Mouse (Mus musculus) bone marrow, adult 2 months (tissue): Measurements from ENCODE around the gene Arntl2. TPM values are rescaled to one million over a fixed set of nuclear protein-coding genes. Genes with fewer than 3 reads are reported as not detected.
A peak's percentile ranks its signal among the peaks of the same experiment; 100 is the strongest.

Source experiments
- H3K27ac ChIP-seq: fragments of 200-500 bp; 2 replicates; pipeline ENCODE4 v1.5.1; 2012; ENCODE audit warnings: low read depth, mild to moderate bottlenecking, control low read depth, inconsistent platforms, low read length; ENCODE audit not compliant: control insufficient read depth, poor library complexity, insufficient read depth
- H3K4me1 ChIP-seq: fragments of 200-500 bp; 2 replicates; pipeline ENCODE4 v1.6.1; 2011; ENCODE audit warnings: low read length; ENCODE audit not compliant: control insufficient read depth, insufficient read depth
- H3K4me3 ChIP-seq: fragments of 200-500 bp; replicated peaks from 2 replicates; pipeline ENCODE3; 2011; ENCODE audit warnings: mild to moderate bottlenecking, low read depth, low read length, control low read depth; ENCODE audit not compliant: control insufficient read depth
- CTCF ChIP-seq: fragments of 200-500 bp; IDR thresholded peaks from 2 replicates; pipeline ENCODE4 v1.5.1; 2011; ENCODE audit warnings: low read length, control low read depth; ENCODE audit not compliant: control insufficient read depth, insufficient read depth
- POLR2A ChIP-seq: fragments of 200-500 bp; IDR thresholded peaks from 2 replicates; pipeline ENCODE4 v1.6.1; 2011; ENCODE audit warnings: low read depth, mild to moderate bottlenecking, control low read depth, low read length, borderline replicate concordance; ENCODE audit not compliant: control insufficient read depth
- WGBS: fragments of 180-500 bp; shearing (Covaris S2); methylation state at CpG from one replicate; pipeline ENCODE4 v1.1.7; 2018; 5-methylcytosine and 5-hydroxymethylcytosine counted together
- polyA plus RNA-seq: library from polyadenylated mRNA; stranded (reverse); fragments of >200 nt; gene quantifications from 2 replicates; pipeline ENCODE4 v1.2.4, GENCODE M21; 2011; ENCODE audit warnings: low replicate concordance; ENCODE audit not compliant: missing spikeins, insufficient read depth, insufficient read length

Gene Arntl2
- polyA plus RNA-seq, 1 experiment = 0.85 TPM

DNA sequence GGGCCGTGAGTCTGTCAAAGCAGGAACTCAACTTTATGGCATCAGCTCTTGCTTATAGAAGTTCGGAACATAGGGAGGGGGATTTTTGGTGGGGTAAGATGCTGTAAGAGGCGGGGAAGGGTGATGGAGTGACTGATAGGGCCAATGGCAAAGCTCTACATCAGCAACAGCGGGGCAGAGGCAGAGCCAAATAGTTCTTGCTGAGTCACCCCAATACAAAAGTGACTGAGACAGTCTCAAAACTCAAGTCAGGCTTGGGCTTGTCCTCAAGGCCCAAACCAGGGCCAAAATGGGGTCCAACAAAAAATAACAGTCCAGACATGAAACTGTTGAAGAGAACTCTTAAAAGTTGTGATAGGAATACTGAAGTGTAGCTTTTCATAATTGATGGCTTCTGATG lies 40.2 kb upstream of the Arntl2 start:
- WGBS = 78% methylated on average over 4 of the region's 4 CpGs
- H3K27ac ChIP-seq = no peak overlapping the region
- TF ChIP-seq POLR2A (no peak), CTCF (no peak)
- no peak overlapping the region for H3K4me3 ChIP-seq
- no peaks in the 10 kb centered on the region; the same call in 1 of the 2 replicates for H3K4me1 ChIP-seq

DNA sequence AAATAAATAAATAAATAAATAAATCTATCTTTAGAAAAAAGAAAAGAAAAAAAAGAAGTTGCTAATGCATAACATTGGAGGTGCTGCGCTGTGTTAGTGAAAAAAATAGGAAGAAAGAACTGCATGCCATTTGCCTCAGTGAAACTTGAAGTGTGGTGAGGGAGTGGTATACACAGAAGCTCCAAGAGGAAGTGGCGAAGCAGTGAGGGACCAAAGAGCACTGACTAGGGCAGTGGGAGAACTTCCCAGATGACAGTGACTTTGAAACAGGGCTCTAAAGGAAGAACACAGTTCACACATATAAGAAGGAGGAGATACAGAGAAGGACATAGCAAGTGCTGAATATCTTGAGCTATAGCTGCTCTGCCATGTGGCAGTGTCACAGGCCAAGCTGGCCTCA lies 36.8 kb upstream of the Arntl2 start:
- H3K4me1 ChIP-seq = no peaks in the 10 kb centered on the region; the same call in 1 of the 2 replicates
- TF ChIP-seq POLR2A (no peak), CTCF (no peak)
- H3K4me3 ChIP-seq = no peak overlapping the region
- 48% methylated on average over 2 of the region's 2 CpGs for WGBS
- no peak overlapping the region for H3K27ac ChIP-seq

DNA sequence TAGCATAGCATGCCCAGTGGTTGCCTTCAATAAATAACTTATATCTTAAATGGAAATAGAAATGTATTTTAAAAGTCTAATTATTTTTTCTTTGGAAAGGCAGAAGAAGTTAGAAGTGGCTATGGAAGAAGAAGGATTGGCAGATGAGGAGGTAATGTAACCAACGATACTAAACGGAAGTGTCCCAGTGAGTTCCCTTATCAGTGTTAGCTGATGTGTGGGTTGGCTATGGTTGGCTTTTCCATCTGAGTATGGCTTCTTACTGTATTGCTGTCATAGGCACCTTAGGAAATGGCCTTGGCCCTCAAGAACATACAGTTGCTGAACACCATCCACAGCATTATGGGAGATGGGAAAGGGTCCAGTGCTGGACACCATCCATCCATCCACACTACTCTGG lies 35.8 kb upstream of the Arntl2 start:
- Histone ChIP-seq H3K4me1 (no peaks in the 10 kb centered on the region; the same call in 1 of the 2 replicates), H3K27ac (no peak overlapping the region), H3K4me3 (no peak overlapping the region)
- no peak for TF ChIP-seq POLR2A
- TF ChIP-seq CTCF = no peak
- WGBS = 79% methylated on average over 2 of the region's 2 CpGs

DNA sequence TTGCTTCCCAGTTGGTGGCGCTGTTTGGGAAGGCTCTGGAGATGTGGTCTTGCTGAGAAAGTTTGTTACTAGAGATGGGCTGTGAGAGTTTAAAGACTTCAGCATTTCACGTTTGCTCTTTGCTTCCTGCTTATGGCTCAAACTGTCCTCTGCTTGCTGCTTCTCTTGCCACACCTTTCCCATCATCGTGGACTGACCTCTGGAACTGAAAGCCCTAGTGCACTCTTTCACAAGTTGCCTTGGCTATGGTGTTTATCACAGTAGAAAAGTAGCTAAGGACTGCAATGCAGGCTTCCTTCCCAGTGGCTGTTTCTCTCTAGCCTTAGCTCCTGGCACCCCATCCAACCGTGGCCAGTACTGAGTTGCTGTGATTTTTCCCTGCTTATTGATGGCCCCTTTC lies 35.1 kb upstream of the Arntl2 start:
- 67% methylated on average over 4 of the region's 4 CpGs for WGBS
- TF ChIP-seq CTCF (no peak), POLR2A (no peak)

DNA sequence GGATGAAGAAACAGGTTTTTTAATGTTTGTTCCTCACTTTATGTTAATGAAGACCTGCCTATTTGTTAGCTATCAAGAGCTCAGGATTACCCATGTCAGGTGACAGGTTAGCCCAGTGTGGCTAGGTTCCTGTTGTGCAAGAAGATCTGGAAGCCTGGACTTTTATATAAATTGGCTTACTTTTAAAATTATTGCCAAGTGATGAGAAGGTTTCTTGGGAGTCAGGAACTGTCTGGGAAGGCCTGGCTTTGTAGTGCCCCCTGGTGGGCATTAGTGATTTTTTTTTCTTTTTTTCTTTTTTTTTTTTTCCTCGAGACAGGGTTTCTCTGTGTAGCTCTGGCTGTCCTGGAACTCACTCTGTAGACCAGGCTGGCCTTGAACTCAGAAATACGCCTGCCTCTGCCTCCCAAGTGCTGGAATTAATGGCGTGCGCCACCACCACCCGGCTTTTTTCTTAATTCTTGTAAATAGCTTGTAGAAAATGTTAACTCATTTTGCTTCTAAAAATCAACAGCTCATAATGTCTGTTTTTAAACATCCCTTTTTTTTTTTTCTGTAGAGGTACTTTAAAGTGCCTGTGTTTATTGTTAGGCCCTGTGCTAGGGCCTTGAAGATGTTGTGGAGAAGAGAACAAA lies 33.5 kb upstream of the Arntl2 start:
- WGBS = 57% methylated on average over 5 of the region's 5 CpGs
- Histone ChIP-seq H3K4me1 (no peaks in the 10 kb centered on the region; the same call in 1 of the 2 replicates), H3K27ac (no peak overlapping the region), H3K4me3 (no peak overlapping the region)
- no peak for TF ChIP-seq POLR2A
- peak; percentile 43 for TF ChIP-seq CTCF

More for the DNA sequence above, 35.1 kb upstream of the Arntl2 start:
- Histone ChIP-seq H3K4me3 (no peak overlapping the region), H3K27ac (no peak overlapping the region), H3K4me1 (no peaks in the 10 kb centered on the region; the same call in 1 of the 2 replicates)

DNA sequence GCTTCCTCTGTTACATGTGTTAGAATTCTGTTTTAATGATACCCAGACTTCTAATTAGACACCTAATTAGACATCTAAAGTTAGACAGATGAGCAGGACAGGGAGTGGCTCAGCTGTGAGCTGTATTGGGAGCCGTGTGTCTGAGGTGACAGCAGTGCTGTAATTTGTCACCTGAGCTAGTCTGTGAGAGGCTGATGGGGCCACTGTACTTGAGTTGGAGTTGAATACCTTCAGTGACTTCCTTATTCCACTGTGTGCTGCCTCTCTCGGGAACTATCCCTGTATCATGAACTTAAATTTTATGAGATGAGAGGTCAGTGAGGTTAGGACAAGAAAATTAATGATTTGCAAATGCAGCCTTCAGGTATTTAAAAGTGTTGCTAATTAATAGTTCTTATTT lies 31.3 kb upstream of the Arntl2 start:
- Histone ChIP-seq H3K4me1 (no peaks in the 10 kb centered on the region), H3K4me3 (no peak overlapping the region), H3K27ac (no peak overlapping the region)
- TF ChIP-seq CTCF = no peak
- no peak for TF ChIP-seq POLR2A
- WGBS = 60% methylated on average over 2 of the region's 2 CpGs

DNA sequence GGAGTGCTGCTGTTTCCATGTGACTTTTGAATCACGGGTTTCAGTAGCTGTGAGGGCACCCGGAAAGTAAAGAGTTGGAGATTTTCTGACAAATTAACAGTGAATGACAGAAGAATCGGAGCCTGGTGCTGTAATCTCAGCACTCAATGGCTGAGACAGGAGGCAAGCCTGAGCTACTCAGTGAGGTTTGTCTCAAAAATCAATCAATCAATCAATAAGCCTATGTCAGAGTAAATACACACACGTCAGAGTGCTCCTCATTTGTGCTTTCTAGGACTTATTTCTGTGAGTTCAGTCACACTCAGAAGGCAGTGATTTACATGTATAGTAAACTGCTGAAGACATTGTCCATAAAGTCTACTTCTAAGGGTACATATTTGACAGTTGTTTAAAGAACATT lies 30.6 kb upstream of the Arntl2 start:
- TF ChIP-seq POLR2A (no peak), CTCF (no peak)
- Histone ChIP-seq H3K4me1 (peaks cover 2% of the 10 kb centered on the region; the same call in 1 of the 2 replicates), H3K4me3 (no peak overlapping the region), H3K27ac (no peak overlapping the region)
- 86% methylated on average over 4 of the region's 4 CpGs for WGBS

DNA sequence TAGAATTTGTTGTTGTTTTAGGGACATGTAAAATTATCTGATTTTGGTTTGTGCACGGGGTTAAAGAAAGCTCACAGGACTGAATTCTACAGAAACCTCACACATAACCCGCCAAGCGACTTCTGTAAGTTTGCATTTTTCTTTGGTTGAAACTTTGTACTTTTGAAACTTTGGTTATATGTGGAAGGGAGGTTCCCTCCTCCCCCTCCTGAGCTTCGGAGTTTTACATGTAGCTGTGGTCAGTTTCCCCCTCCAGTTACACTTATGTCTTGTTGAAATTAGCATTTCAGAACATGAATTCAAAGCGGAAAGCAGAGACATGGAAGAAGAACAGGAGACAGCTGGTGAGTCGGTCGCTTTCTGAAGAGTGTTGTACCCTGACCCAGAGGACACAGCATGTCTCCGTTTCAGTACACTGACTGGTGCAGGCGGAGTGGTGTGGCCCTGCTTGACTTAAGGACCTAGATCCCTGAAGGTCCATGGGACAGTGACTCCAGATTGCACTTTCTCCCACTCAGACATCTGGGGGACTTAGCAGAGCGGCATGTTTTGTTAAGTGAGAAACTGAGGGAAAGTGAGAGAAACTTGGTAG lies 26.9 kb upstream of the Arntl2 start:
- WGBS = 83% methylated on average over 10 of the region's 10 CpGs
- peaks cover 2% of the 10 kb centered on the region; the same call in 1 of the 2 replicates for H3K4me1 ChIP-seq
- TF ChIP-seq POLR2A (no peak), CTCF (no peak)
- H3K27ac ChIP-seq = no peak overlapping the region
- H3K4me3 ChIP-seq = no peak overlapping the region
